Mouse (Mus musculus) kidney, adult 2 months (tissue): ENCODE data around the gene Khdc3.

Experiments used
- CTCF ChIP-seq: fragments of 200-500 bp; conservative IDR thresholded peaks from 2 replicates; pipeline ENCODE4 v1.5.1; 2011; ENCODE audit warnings: low read depth, mild to moderate bottlenecking, control low read depth, low read length, moderate library complexity, mixed read lengths; ENCODE audit not compliant: insufficient read depth, insufficient read length
- POLR2A ChIP-seq: fragments of 200-500 bp; IDR thresholded peaks from one replicate; pipeline ENCODE4 v1.6.1; 2011; ENCODE audit warnings: low read depth, low read length, control low read depth

- TF ChIP-seq POLR2A (no peak), CTCF (no peak)
These were observed at the start of gene Khdc3 for GRCm38 (mm10) chr9:73101536-73101935.
